Mouse (Mus musculus) liver, embryonic 14 days (tissue): ENCODE measurements around the gene Adam19. TPM values are rescaled to one million over a fixed set of nuclear protein-coding genes. Genes with fewer than 3 reads are reported as not detected.

Experiments used
- polyA plus RNA-seq: library from polyadenylated mRNA; depleted of rRNA; stranded (reverse); fragments of >200 nt; gene quantifications from 2 replicates; pipeline ENCODE4 v1.2.3, GENCODE M21; 2012; rRNA removed

The Adam19 gene
- 1.2 and 1.5 TPM in 2 replicates for polyA plus RNA-seq

GRCm38 (mm10) chr11:46055896-46056769, at the start of gene Adam19:
TSS of gene Adam19 (plus strand) at chr11:46055992.

GRCm38 (mm10) chr11:46052105-46052659, 3.6 kb upstream of the Adam19 start, which contains the start of gene Gm12166:
TSS of gene Gm12166 (minus strand) at chr11:46052321.

DNA sequence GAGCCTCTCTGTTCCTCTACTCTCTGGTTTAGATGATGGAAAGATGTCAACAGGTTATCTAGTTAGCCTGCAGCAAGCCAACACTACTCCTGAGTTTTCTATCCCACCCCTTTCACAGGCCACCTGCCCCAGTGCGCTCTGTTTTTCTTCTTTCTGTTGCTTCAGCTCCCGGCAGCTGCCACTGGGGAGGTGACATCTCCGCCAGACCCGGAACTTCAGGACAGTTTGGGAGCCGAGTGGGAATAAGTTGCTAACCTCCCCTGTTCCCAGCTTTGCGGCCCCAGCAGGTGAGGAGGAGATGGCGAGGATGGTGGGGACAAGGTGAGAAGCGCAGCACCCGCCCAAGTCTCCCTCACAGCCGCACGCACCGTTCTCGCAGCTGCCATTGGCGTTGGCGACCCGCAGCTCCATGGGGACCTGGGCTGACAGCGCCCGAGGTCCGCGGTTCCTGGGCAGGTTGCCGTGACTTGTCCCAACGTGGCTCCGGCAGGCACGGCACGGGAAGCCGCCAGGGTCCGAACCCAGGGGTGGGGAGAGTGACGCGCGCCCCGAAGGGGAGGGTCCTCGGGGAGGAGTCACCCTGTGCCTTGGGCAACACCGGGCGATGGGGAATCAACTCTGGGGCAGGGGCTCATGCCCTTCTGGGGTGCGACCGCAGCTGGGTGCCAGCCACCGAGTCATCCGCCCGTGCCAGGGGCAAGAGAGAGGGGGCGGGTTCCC, 110.2 kb downstream of the Adam19 start, which contains the start of gene Nipal4:
Gene Nipal4 (minus strand): TSS at position 643 of the 720 bp plus-strand sequence.

Other genes starting within 250 kb of the Adam19 start
- 42.9 and 48.7 TPM in 2 replicates for gene Clint1, start 203.9 kb upstream of the Adam19 start, polyA plus RNA-seq
- 1.9 and 2.3 TPM in 2 replicates for gene Lsm11, start 111.1 kb upstream of the Adam19 start, polyA plus RNA-seq
- 8.6 and 9.3 TPM in 2 replicates for gene Thg1l, start 100.5 kb upstream of the Adam19 start, polyA plus RNA-seq
- gene Sox30, start 75.7 kb upstream of the Adam19 start, polyA plus RNA-seq: 0.02 and 0.03 TPM in 2 replicates
- gene Gm12166, start 3.7 kb upstream of the Adam19 start, polyA plus RNA-seq: 1.9 TPM in 2 replicates
- 0.06 and 0.07 TPM in 2 replicates for gene Nipal4, start 110.5 kb downstream of the Adam19 start, polyA plus RNA-seq
- gene Fndc9, start 179.5 kb downstream of the Adam19 start, polyA plus RNA-seq: not detected in 2 replicates